Mouse (Mus musculus): ENCODE measurements around the gene Acss1.

The Acss1 gene

GRCm38 (mm10) chr2:150637702-150638369, 30.5 kb downstream of the Acss1 start:
- no peak for DNase-seq

- no peak for DNase-seq
Observed at GRCm38 (mm10) chr2:150635877-150636446, 32.3 kb downstream of the Acss1 start.

- DNase-seq, result no peak
Observed at GRCm38 (mm10) chr2:150629255-150629654, 39.0 kb downstream of the Acss1 start.

GRCm38 (mm10) chr2:150627140-150627539, 41.2 kb downstream of the Acss1 start:
- no peak for DNase-seq

- DNase-seq, result no peak
Observed at GRCm38 (mm10) chr2:150624926-150625325, 43.4 kb downstream of the Acss1 start.

GRCm38 (mm10) chr2:150623957-150624356, 44.3 kb downstream of the Acss1 start:
- no peak for DNase-seq

- DNase-seq, result no peak
Observed at GRCm38 (mm10) chr2:150621698-150622097, 46.6 kb downstream of the Acss1 start.

GRCm38 (mm10) chr2:150610097-150610496, 58.2 kb downstream of the Acss1 start:
- DNase-seq, result no peak

- peak; percentile 81 for DNase-seq
Observed at GRCm38 (mm10) chr2:150608872-150609560, 59.3 kb downstream of the Acss1 start.

GRCm38 (mm10) chr2:150608087-150608799, 60.1 kb downstream of the Acss1 start, which contains the start of gene Apmap:
Gene Apmap (minus strand): TSS chr2:150608567.
- DNase-seq, result peak; percentile 98

- DNase-seq, result no peak
Observed at GRCm38 (mm10) chr2:150607086-150607485, 61.2 kb downstream of the Acss1 start.

- no peak for DNase-seq
Observed at GRCm38 (mm10) chr2:150604802-150605201, 63.5 kb downstream of the Acss1 start.

- no peak for DNase-seq
Observed at GRCm38 (mm10) chr2:150602166-150602565, 66.1 kb downstream of the Acss1 start.

GRCm38 (mm10) chr2:150600263-150600662, 68.0 kb downstream of the Acss1 start:
- no peak for DNase-seq

- no peak for DNase-seq
Observed at GRCm38 (mm10) chr2:150595411-150596190, 72.7 kb downstream of the Acss1 start.

- DNase-seq, result no peak
Observed at GRCm38 (mm10) chr2:150589076-150589475, 79.2 kb downstream of the Acss1 start.

GRCm38 (mm10) chr2:150579628-150580027, 88.7 kb downstream of the Acss1 start:
- no peak for DNase-seq

- DNase-seq, result no peak
Observed at GRCm38 (mm10) chr2:150578603-150579002, 89.7 kb downstream of the Acss1 start.

GRCm38 (mm10) chr2:150576256-150576655, 92.0 kb downstream of the Acss1 start:
- DNase-seq, result no peak

- DNase-seq, result no peak
Observed at GRCm38 (mm10) chr2:150572463-150572862, 95.8 kb downstream of the Acss1 start.

GRCm38 (mm10) chr2:150570761-150571160, 97.5 kb downstream of the Acss1 start:
- DNase-seq, result no peak

- DNase-seq, result no peak
Observed at GRCm38 (mm10) chr2:150569847-150570590, 98.3 kb downstream of the Acss1 start, which contains the start of gene Cst7. Gene Cst7 (plus strand): TSS chr2:150570415.

Data from right cerebral cortex, adult 18-20 months (tissue).